Mouse (Mus musculus) liver, postnatal 0 days (tissue): ENCODE measurements at regions not wholly inside any gene's neighbourhood (a gene's known extent, or its start where the extent isn't known, plus 50 kb on each side); places are given as distances from the start of the nearest gene placed in this dataset.

Experiments
- CTCF ChIP-seq: sonication (generic); IDR thresholded peaks from 2 replicates; pipeline ENCODE4 v1.5.1; 2016; ENCODE audit warnings: antibody characterized with exemption, low read depth
- EP300 ChIP-seq: IDR thresholded peaks from 2 replicates; pipeline ENCODE4 v1.6.1; 2016; ENCODE audit warnings: antibody characterized with exemption, low read depth, mild to moderate bottlenecking

- TF ChIP-seq CTCF, result no peak
- TF ChIP-seq EP300, result no peak
Observed at GRCm38 (mm10) chr8:128572291-128572690, 113.2 kb upstream of the Itgb1 start.
